Mouse (Mus musculus) left cerebral cortex, adult 18-20 months (tissue): ENCODE measurements at regions not wholly inside any gene's neighbourhood (a gene's known extent, or its start where the extent isn't known, plus 50 kb on each side); places are given as distances from the start of the nearest gene placed in this dataset.

Experiments
- DNase-seq, 2 experiments: peaks; one replicate each; pipeline ENCODE4 v3.0.0; 2021 to 2022; ENCODE audit warnings: low spot score in 2 of 2, mixed read lengths in 1 of 2

GRCm38 (mm10) chr11:109088488-109089252 is 55.5 kb downstream of the E030025P04Rik start:
- DNase-seq = peak in 1 of 2 experiments; percentile 13

GRCm38 (mm10) chr11:109081957-109082356 is 62.2 kb downstream of the E030025P04Rik start:
- no peak for DNase-seq

GRCm38 (mm10) chr11:109081454-109081853 is 62.7 kb downstream of the E030025P04Rik start:
- no peak for DNase-seq

- DNase-seq = no peak
Observed at GRCm38 (mm10) chr11:109080847-109081415, 63.2 kb downstream of the E030025P04Rik start.

GRCm38 (mm10) chr11:109079466-109079865 is 64.7 kb downstream of the E030025P04Rik start:
- no peak for DNase-seq

- peak; percentile 12 to 29 for DNase-seq
Observed at GRCm38 (mm10) chr11:109076587-109077417, 67.4 kb downstream of the E030025P04Rik start.

- DNase-seq = no peak
Observed at GRCm38 (mm10) chr11:109071340-109071739, 72.8 kb downstream of the E030025P04Rik start.

GRCm38 (mm10) chr11:109070412-109070811 is 73.8 kb downstream of the E030025P04Rik start:
- DNase-seq = no peak

- no peak for DNase-seq
Observed at GRCm38 (mm10) chr11:109069326-109069709, 74.9 kb downstream of the E030025P04Rik start.

GRCm38 (mm10) chr11:109068371-109069325 is 75.5 kb downstream of the E030025P04Rik start:
- DNase-seq = no peak

- no peak for DNase-seq
Observed at GRCm38 (mm10) chr11:109067733-109068132, 76.4 kb downstream of the E030025P04Rik start.

- no peak for DNase-seq
Observed at GRCm38 (mm10) chr11:109061971-109062370, 82.2 kb downstream of the E030025P04Rik start.

GRCm38 (mm10) chr11:109060527-109060908 is 83.7 kb downstream of the E030025P04Rik start:
- no peak for DNase-seq

- DNase-seq = no peak
Observed at GRCm38 (mm10) chr11:109059863-109060526, 84.2 kb downstream of the E030025P04Rik start.

- DNase-seq = no peak
Observed at GRCm38 (mm10) chr11:109058021-109058420, 86.1 kb downstream of the E030025P04Rik start.

- no peak for DNase-seq
Observed at GRCm38 (mm10) chr11:109048257-109049101, 95.7 kb downstream of the E030025P04Rik start.

GRCm38 (mm10) chr11:109047483-109048110 is 96.6 kb downstream of the E030025P04Rik start:
- no peak for DNase-seq

- DNase-seq = no peak
Observed at GRCm38 (mm10) chr11:109046446-109046845, 97.7 kb downstream of the E030025P04Rik start.

- DNase-seq = no peak
Observed at GRCm38 (mm10) chr11:109040519-109040916, 103.7 kb downstream of the E030025P04Rik start.
